Mouse (Mus musculus) liver, embryonic 14.5 days (tissue): ENCODE results near the gene Fam19a2. TPM values are rescaled to one million over a fixed set of nuclear protein-coding genes. Genes with fewer than 3 reads are reported as not detected.

Experiments
- ATAC-seq: fragments of 200-750 bp; cut with Nextera tagmentation; 2 replicates; pipeline ENCODE4 v1.8.0; 2017; ENCODE audit warnings: moderate number of reproducible peaks, mild to moderate bottlenecking, moderate library complexity; ENCODE audit not compliant: insufficient read depth
- DNase-seq, 3 experiments: peaks; one replicate each; pipeline ENCODE4 v3.0.0-alpha.2; 2012 to 2013; ENCODE audit warnings: low read depth in 3 of 3, low spot score in 3 of 3
- H3K27ac ChIP-seq: fragments of 300-500 bp; sonication (generic); 2 replicates; pipeline ENCODE4 v1.5.1; 2014; ENCODE audit warnings: moderate library complexity, mild to moderate bottlenecking, control low read depth, inconsistent platforms
- H3K27me3 ChIP-seq: fragments of 300-500 bp; sonication (generic); 2 replicates; pipeline ENCODE4 v1.6.1; 2014; ENCODE audit warnings: mild to moderate bottlenecking, low read length, moderate library complexity; ENCODE audit not compliant: control insufficient read depth, insufficient read depth
- H3K36me3 ChIP-seq: fragments of 300-500 bp; sonication (generic); replicated peaks from 2 replicates; pipeline ENCODE4 v1.6.1; 2014; ENCODE audit warnings: low read depth; ENCODE audit not compliant: control insufficient read depth, insufficient read depth
- H3K4me1 ChIP-seq, 2 experiments: fragments of 200-500 bp in 1 of 2; fragments of 300-500 bp in 1 of 2; sonication (generic) in 1 of 2; replicated peaks; 2 replicates each; pipeline ENCODE4 v1.6.1; 2012 to 2014; ENCODE audit warnings: antibody characterized with exemption in 1 of 2, inconsistent platforms in 1 of 2, low read length in 1 of 2; ENCODE audit not compliant: control insufficient read depth in 2 of 2, insufficient read depth in 2 of 2
- H3K4me2 ChIP-seq: fragments of 300-500 bp; sonication (generic); 2 replicates; pipeline ENCODE4 v1.6.1; 2014; ENCODE audit warnings: low read depth, mild to moderate bottlenecking, control low read depth, moderate library complexity
- H3K4me3 ChIP-seq, 2 experiments: fragments of 200-500 bp in 1 of 2; fragments of 300-500 bp in 1 of 2; sonication (generic) in 1 of 2; 2 replicates each; pipeline ENCODE4 v1.5.1; 2012 to 2014; ENCODE audit warnings: low read depth in 2 of 2, low read length in 2 of 2, mild to moderate bottlenecking in 2 of 2, control low read depth in 1 of 2, inconsistent platforms in 1 of 2, moderate library complexity in 1 of 2; ENCODE audit not compliant: insufficient read depth in 1 of 2
- H3K9ac ChIP-seq: fragments of 300-500 bp; sonication (generic); replicated peaks from 2 replicates; pipeline ENCODE4 v1.6.1; 2014; ENCODE audit warnings: mild to moderate bottlenecking, control low read depth, moderate library complexity
- H3K9me3 ChIP-seq: fragments of 300-500 bp; sonication (generic); 2 replicates; pipeline ENCODE4 v1.6.1; 2016; ENCODE audit warnings: low read length, mixed read lengths; ENCODE audit not compliant: control insufficient read depth
- CTCF ChIP-seq: IDR thresholded peaks from 2 replicates; pipeline ENCODE4 v1.5.1; 2016; ENCODE audit warnings: antibody characterized with exemption, low read depth, control low read depth
- EP300 ChIP-seq: IDR thresholded peaks from 2 replicates; pipeline ENCODE4 v1.6.1; 2016; ENCODE audit warnings: antibody characterized with exemption, low read depth
- WGBS: fragments of 180-500 bp; shearing (Covaris S2); extraction: QIAGEN DNeasy Blood & Tissue Kit; methylation state at CpG from one replicate; pipeline ENCODE4 v1.1.7; 2014; ENCODE audit not compliant: insufficient replicate concordance; 5-methylcytosine and 5-hydroxymethylcytosine counted together
- polyA plus RNA-seq, 2 experiments: library from polyadenylated mRNA; depleted of rRNA in 1 of 2; stranded (reverse) in 1 of 2; unstranded in 1 of 2; fragments of >200 nt; fragmentation: Nextera tagmentation in 1 of 2; extraction: Ambion mirVana in 1 of 2; gene quantifications; 2 replicates each; pipeline versions ENCODE4 v1.2.1 to v1.2.3; 2012 to 2014

Gene Fam19a2
- polyA plus RNA-seq, 2 experiments, result 0.12 to 0.20 TPM

GRCm38 (mm10) chr10:123707026-123707425 lies 443.2 kb downstream of the Fam19a2 start:
- Histone ChIP-seq H3K4me2 (no peak overlapping the region), H3K9ac (no peak overlapping the region), H3K4me3 (no peak overlapping the region), H3K36me3 (no peaks in the 10 kb centered on the region), H3K27me3 (no peaks in the 10 kb centered on the region), H3K27ac (no peak overlapping the region), H3K4me1 (no peaks in the 10 kb centered on the region), H3K9me3 (no peaks in the 10 kb centered on the region)
- DNase-seq, result no peak
- TF ChIP-seq CTCF (no peak), EP300 (no peak)
- 66% methylated on average over 3 of the region's 3 CpGs for WGBS
- ATAC-seq, result no peak

DNA sequence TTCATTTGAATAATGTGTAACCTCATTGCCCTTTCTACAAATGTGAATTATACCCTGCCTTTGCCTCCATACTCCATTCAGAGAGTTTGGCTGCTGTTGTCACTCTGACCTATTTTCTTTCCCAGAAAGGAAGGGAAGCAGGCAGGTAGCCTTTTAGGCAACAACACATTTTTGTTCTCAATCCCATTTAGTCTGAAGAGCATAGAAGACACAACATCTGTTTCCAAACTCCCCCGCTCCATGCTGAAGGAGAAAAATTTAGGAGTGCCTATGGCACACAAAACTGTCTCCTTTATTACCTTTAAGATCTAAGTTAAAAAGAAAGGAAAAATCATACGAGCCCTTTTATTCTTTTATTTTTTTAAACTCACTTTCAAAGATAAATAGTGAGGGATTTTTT lies 446.9 kb downstream of the Fam19a2 start:
- no peak overlapping the region for H3K4me2 ChIP-seq
- no peaks in the 10 kb centered on the region for H3K9me3 ChIP-seq
- TF ChIP-seq EP300 (no peak), CTCF (no peak)
- ATAC-seq (no peak), DNase-seq (no peak)
- H3K4me1 ChIP-seq, result no peaks in the 10 kb centered on the region
- H3K4me3 ChIP-seq, result no peak overlapping the region
- no peaks in the 10 kb centered on the region for H3K36me3 ChIP-seq
- H3K9ac ChIP-seq, result no peak overlapping the region
- no peaks in the 10 kb centered on the region for H3K27me3 ChIP-seq
- 63% methylated on average over 2 of the region's 2 CpGs for WGBS
- H3K27ac ChIP-seq, result no peak overlapping the region

DNA sequence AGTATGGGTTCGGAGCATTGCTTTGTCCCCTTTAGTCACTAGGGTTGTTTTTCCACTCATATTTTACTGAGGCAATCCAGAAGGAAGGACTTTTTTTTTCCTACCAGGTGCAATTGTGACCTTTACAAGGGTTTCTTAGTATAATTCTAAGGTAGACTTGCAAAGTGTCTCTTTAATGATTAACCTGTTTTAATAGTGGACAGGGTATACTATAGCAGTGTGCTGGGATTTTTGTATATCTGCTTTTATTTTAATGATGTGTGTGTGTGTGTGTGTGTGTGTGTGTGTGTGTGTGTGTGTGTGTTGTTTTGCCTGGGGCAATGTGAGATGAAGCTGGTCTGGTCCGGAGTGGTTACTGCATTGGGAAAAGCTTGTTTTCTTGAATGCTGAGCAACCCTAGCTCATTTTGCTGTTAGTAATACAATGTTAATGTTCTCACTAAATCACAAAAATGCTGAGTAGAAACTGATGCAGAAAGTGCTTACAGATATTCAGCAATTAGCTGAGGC lies 458.2 kb downstream of the Fam19a2 start:
- Histone ChIP-seq H3K4me3 (no peak overlapping the region), H3K4me2 (no peak overlapping the region), H3K27me3 (no peaks in the 10 kb centered on the region), H3K9me3 (no peaks in the 10 kb centered on the region), H3K9ac (no peak overlapping the region), H3K36me3 (no peaks in the 10 kb centered on the region), H3K4me1 (no peaks in the 10 kb centered on the region), H3K27ac (no peak overlapping the region)
- WGBS, result 65% methylated on average over 2 of the region's 2 CpGs
- TF ChIP-seq EP300, result no peak
- TF ChIP-seq CTCF, result no peak
- DNase-seq (no peak), ATAC-seq (no peak)

GRCm38 (mm10) chr10:123723641-123724040 lies 459.8 kb downstream of the Fam19a2 start:
- H3K9ac ChIP-seq, result no peak overlapping the region
- no peak overlapping the region for H3K27ac ChIP-seq
- ATAC-seq, result no peak
- TF ChIP-seq EP300 (no peak), CTCF (no peak)
- no peaks in the 10 kb centered on the region for H3K4me1 ChIP-seq
- DNase-seq, result no peak
- no peak overlapping the region for H3K4me3 ChIP-seq
- H3K9me3 ChIP-seq, result no peaks in the 10 kb centered on the region
- H3K4me2 ChIP-seq, result no peak overlapping the region
- H3K27me3 ChIP-seq, result no peaks in the 10 kb centered on the region
- no peaks in the 10 kb centered on the region for H3K36me3 ChIP-seq

DNA sequence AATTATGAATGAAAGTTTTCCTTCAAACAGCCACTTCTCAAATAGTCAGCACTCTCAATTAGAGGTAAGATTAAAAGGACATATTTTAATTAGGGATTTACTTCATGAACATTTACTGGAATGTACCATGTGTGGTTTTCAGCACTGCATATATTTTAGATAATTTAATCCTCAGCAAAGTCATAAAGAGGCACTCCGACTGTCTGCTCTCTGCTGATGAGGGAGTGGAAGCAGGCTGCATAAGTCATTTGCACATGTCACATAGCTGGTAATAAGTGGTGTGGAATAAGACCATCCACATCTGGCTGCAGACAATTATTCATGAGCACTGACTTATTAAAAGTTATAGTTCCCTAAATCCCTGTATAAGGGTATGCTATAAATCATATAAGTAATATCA lies 484.5 kb downstream of the Fam19a2 start:
- no peak for TF ChIP-seq EP300
- TF ChIP-seq CTCF, result no peak
- ATAC-seq, result no peak

More for the DNA sequence above, 484.5 kb downstream of the Fam19a2 start:
- WGBS, result 63% methylated on average over 1 of the region's 1 CpGs
- no peaks in the 10 kb centered on the region for H3K9me3 ChIP-seq
- H3K4me2 ChIP-seq, result no peak overlapping the region
- no peak for DNase-seq
- H3K36me3 ChIP-seq, result no peaks in the 10 kb centered on the region
- H3K9ac ChIP-seq, result no peak overlapping the region
- no peak overlapping the region for H3K4me3 ChIP-seq
- H3K27ac ChIP-seq, result no peak overlapping the region
- H3K4me1 ChIP-seq, result no peaks in the 10 kb centered on the region
- no peaks in the 10 kb centered on the region for H3K27me3 ChIP-seq
